Mouse (Mus musculus) stomach, postnatal 0 days (tissue): ENCODE results near the gene Gstcd. TPM values are rescaled to one million over a fixed set of nuclear protein-coding genes. Genes with fewer than 3 reads are reported as not detected.
A peak's percentile ranks its signal among the peaks of the same experiment; 100 is the strongest.

ENCODE experiments used
- ATAC-seq: fragments of 200-750 bp; cut with Nextera tagmentation; 2 replicates; pipeline ENCODE4 v1.8.0; 2017; ENCODE audit not compliant: low FRiP score, low TSS enrichment
- DNase-seq: peaks from one replicate; pipeline ENCODE4 v3.0.0-alpha.2; 2016; ENCODE audit warnings: low spot score
- H3K27ac ChIP-seq: fragments of 300-500 bp; sonication (generic); replicated peaks from 2 replicates; pipeline ENCODE4 v1.5.1; 2014; ENCODE audit warnings: mild to moderate bottlenecking, control low read depth
- H3K27me3 ChIP-seq: fragments of 300-500 bp; sonication (generic); 2 replicates; pipeline ENCODE4 v1.6.1; 2014; ENCODE audit warnings: low read length; ENCODE audit not compliant: control insufficient read depth, insufficient read depth
- H3K36me3 ChIP-seq: fragments of 300-500 bp; sonication (generic); 2 replicates; pipeline ENCODE4 v1.6.1; 2014; ENCODE audit warnings: low read length, mixed read lengths; ENCODE audit not compliant: control insufficient read depth, insufficient read depth
- H3K4me1 ChIP-seq: fragments of 300-500 bp; sonication (generic); replicated peaks from 2 replicates; pipeline ENCODE4 v1.6.1; 2014; ENCODE audit warnings: antibody characterized with exemption; ENCODE audit not compliant: control insufficient read depth, insufficient read depth
- H3K4me2 ChIP-seq: fragments of 300-500 bp; sonication (generic); replicated peaks from 2 replicates; pipeline ENCODE4 v1.6.1; 2014; ENCODE audit warnings: low read depth, mild to moderate bottlenecking, control low read depth, moderate library complexity
- H3K4me3 ChIP-seq: fragments of 300-500 bp; sonication (generic); 2 replicates; pipeline ENCODE4 v1.5.1; 2014; ENCODE audit warnings: low read depth, low read length, control low read depth
- H3K9ac ChIP-seq: fragments of 300-500 bp; sonication (generic); 2 replicates; pipeline ENCODE4 v1.6.1; 2014; ENCODE audit warnings: mild to moderate bottlenecking, low read length, control low read depth, mixed read lengths
- H3K9me3 ChIP-seq: fragments of 300-500 bp; sonication (generic); 2 replicates; pipeline ENCODE4 v1.6.1; 2016; ENCODE audit warnings: low read length; ENCODE audit not compliant: control insufficient read depth
- CTCF ChIP-seq: IDR thresholded peaks from 2 replicates; pipeline ENCODE4 v1.5.1; 2016; ENCODE audit warnings: antibody characterized with exemption, low read depth, mild to moderate bottlenecking, moderate library complexity
- EP300 ChIP-seq: optimal IDR thresholded peaks from 2 replicates; pipeline ENCODE3; 2016; ENCODE audit warnings: antibody characterized with exemption
- WGBS: fragments of 180-500 bp; shearing (Covaris S2); extraction: QIAGEN DNeasy Blood & Tissue Kit; methylation state at CpG from one replicate; pipeline ENCODE4 v1.1.7; 2014; 5-methylcytosine and 5-hydroxymethylcytosine counted together
- polyA plus RNA-seq: library from polyadenylated mRNA; unstranded; fragments of >200 nt; fragmentation: Nextera tagmentation; extraction: Ambion mirVana; gene quantifications from 2 replicates; pipeline ENCODE4 v1.2.1, GENCODE M21; 2015

Gene Gstcd
- polyA plus RNA-seq, 1 experiment from 2014 or later: 2.8 TPM

- 94% methylated on average over 12 of the region's 12 CpGs for WGBS
- no peak for ATAC-seq
- TF ChIP-seq CTCF: no peak
- no peak for TF ChIP-seq EP300
Measured at GRCm38 (mm10) chr3:132979781-132980461, 111.9 kb downstream of the Gstcd start.

GRCm38 (mm10) chr3:132966255-132966654 is 125.6 kb downstream of the Gstcd start:
- Histone ChIP-seq H3K4me1 (no peaks in the 10 kb centered on the region), H3K9ac (no peak overlapping the region), H3K36me3 (no peaks in the 10 kb centered on the region), H3K9me3 (no peaks in the 10 kb centered on the region), H3K27ac (no peak overlapping the region), H3K4me3 (no peak overlapping the region), H3K4me2 (no peak overlapping the region), H3K27me3 (no peaks in the 10 kb centered on the region)
- WGBS: 69% methylated on average over 5 of the region's 5 CpGs
- DNase-seq (no peak), ATAC-seq (no peak)
- TF ChIP-seq EP300 (no peak), CTCF (no peak)

More at GRCm38 (mm10) chr3:132979781-132980461, 111.9 kb downstream of the Gstcd start:
- H3K27ac ChIP-seq: no peak overlapping the region
- no peaks in the 10 kb centered on the region for H3K27me3 ChIP-seq
- H3K4me1 ChIP-seq: no peaks in the 10 kb centered on the region
- peaks cover 3% of the 10 kb centered on the region; the same call in 1 of the 2 replicates for H3K36me3 ChIP-seq
- no peak overlapping the region for H3K4me3 ChIP-seq
- H3K9ac ChIP-seq: no peak overlapping the region
- no peak for DNase-seq
- H3K4me2 ChIP-seq: no peak overlapping the region
- no peaks in the 10 kb centered on the region for H3K9me3 ChIP-seq

DNA sequence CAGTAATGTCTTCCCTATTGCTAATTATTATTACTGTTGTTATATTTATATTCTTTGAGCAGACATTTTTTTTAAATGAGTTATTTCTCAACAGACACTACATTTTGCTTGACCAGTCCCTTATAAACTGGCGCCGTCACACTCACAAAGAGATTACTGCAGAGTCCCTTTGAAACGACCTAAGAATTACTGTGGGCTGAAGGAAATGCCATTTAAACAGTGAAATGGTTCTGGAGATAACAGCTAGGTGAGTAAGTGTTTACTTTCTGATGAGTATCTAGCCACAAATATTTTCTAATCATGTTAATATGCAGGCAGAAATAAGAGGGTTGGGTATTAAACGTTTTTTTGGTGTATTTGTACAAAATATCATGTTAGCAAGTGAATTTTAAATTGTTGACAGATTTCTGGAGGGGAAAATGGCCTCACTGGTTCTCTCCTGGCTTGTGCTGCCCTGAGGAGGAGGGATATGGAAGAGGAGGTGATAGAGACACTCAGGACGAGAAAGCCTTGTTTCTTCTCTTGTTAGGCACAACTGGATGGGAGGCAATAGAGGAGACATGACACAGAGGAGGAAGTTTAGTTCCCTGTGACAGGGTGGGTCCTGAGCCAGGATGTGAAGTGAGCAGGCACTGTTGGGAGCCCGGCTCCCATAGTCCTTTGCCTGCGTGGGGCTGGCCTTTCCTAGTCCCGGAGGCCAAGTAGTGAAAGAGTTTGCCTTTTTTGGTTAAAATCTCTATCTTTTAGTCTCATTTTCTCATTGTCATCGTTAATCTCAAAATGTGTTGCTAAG is 126.9 kb downstream of the Gstcd start:
- WGBS: 49% methylated on average over 9 of the region's 9 CpGs
- ATAC-seq: peak; percentile 56
- TF ChIP-seq CTCF: no peak
- no peak for TF ChIP-seq EP300
- H3K4me2 ChIP-seq: no peak overlapping the region
- H3K36me3 ChIP-seq: no peaks in the 10 kb centered on the region
- H3K27me3 ChIP-seq: no peaks in the 10 kb centered on the region
- no peaks in the 10 kb centered on the region for H3K4me1 ChIP-seq
- no peaks in the 10 kb centered on the region for H3K9me3 ChIP-seq
- DNase-seq: no peak
- no peak overlapping the region for H3K4me3 ChIP-seq
- no peak overlapping the region for H3K27ac ChIP-seq
- H3K9ac ChIP-seq: no peak overlapping the region

DNA sequence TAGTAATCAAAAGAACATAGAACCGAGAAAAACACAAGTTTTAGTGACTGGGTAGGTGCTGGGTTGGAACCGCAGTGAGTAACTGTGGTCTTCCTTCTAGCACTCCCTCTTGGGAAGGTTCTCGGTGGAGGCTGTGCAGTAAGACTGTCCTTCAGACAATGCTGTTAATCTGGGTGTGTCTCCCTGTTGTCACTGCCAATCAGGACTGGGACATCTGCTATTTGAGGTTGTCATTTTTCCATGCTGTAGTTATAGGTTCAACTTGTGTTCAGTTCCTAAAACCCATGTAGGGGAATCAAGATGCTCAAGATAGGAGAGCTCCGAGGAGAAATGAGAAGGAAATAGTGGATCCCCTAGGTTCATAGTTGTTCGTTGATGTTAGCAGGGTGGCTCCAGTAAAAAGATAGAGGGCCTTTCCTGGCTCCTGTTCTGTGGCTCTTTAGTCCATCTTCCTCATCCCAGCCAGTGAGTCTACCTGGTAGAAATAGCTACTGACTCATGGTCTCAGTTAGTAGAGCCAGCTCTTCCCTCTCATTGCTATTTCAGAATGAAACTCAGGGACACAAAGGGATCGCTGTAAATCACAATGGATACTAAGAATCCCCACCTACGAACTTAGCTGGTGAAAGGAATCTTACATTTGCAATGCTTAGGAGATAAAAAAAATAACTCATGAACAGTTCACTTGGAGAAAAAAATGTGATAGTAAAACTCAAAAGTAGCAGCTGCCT is 129.0 kb downstream of the Gstcd start:
- ATAC-seq (no peak), DNase-seq (no peak)
- Histone ChIP-seq H3K27me3 (no peaks in the 10 kb centered on the region), H3K27ac (no peak overlapping the region), H3K4me2 (no peak overlapping the region), H3K9ac (no peak overlapping the region), H3K9me3 (no peaks in the 10 kb centered on the region), H3K36me3 (no peaks in the 10 kb centered on the region), H3K4me1 (no peaks in the 10 kb centered on the region), H3K4me3 (no peak overlapping the region)
- TF ChIP-seq CTCF: no peak
- TF ChIP-seq EP300: no peak
- 93% methylated on average over 7 of the region's 7 CpGs for WGBS

DNA sequence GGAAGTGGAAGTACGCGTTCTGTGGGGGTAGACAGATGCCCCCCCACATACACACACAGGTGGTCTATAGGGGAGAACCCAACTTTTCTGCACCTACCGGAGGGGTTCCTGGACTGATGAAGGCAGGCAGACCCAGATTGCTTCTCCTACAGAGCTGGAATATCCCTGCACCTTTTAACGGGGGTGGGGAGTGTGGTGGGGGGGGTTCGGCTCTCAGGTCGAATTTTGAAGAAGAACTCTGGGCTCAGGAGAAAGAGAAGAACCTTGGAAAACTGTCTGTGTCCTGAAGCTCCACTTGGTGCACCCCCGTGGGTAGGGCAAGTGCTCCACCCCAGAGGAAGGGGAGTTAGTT is 141.3 kb downstream of the Gstcd start:
- DNase-seq (no peak), ATAC-seq (no peak)
- no peaks in the 10 kb centered on the region for H3K36me3 ChIP-seq
- H3K9me3 ChIP-seq: no peaks in the 10 kb centered on the region
- no peaks in the 10 kb centered on the region for H3K27me3 ChIP-seq
- no peak overlapping the region; the same call in 1 of the 2 replicates for H3K27ac ChIP-seq
- TF ChIP-seq EP300: no peak
- TF ChIP-seq CTCF: no peak
- H3K9ac ChIP-seq: peak overlapping the region; percentile 67
- peak overlapping the region; percentile 98 for H3K4me2 ChIP-seq
- 11% methylated on average over 7 of the region's 7 CpGs for WGBS
- peak overlapping the region; percentile 67 for H3K4me3 ChIP-seq
- no peaks in the 10 kb centered on the region; the same call in 1 of the 2 replicates for H3K4me1 ChIP-seq
